Mouse (Mus musculus): Measurements from ENCODE around the gene Ovgp1. TPM values are rescaled to one million over a fixed set of nuclear protein-coding genes. Genes with fewer than 3 reads are reported as not detected.

Gene Ovgp1
- 10.3 and 13.3 TPM in 2 replicates for polyA plus RNA-seq (2012; rRNA removed)

DNA sequence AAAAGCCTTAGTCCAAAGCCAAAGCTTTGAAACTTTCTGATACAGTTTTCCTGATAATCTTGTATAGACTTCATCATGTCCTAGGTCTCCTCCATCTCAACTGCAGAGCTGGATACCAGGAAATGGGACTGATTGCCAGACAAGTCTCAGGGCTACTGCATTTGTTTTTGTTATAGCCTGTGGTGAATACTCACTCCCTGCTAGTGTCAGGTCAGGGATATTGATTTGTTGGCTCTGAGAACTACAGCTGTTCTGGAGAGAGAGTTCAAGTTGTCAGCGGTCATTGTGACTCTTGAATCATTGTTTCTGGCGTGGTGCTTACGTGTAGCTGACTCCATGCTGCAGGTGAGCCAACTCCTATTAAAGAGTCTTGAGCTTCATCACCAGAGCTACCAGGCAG, at the start of gene Ovgp1:
TSS of gene Ovgp1 (plus strand) at position 301 of the 400 bp plus-strand sequence.
- no peaks in the 10 kb centered on the region for H3K36me3 ChIP-seq (ENCODE audit: control insufficient read depth, insufficient read depth, low read length)
- no peak within 1 kb of the TSS for H3K4me3 ChIP-seq (ENCODE audit: control insufficient read depth, low read depth, low read length)
- H3K27me3 ChIP-seq (ENCODE audit: control insufficient read depth, insufficient read depth, low read length), result no peaks in the 10 kb centered on the region
- H3K27ac ChIP-seq (ENCODE audit: control insufficient read depth, insufficient read depth, low read depth, low read length), result no peak within 1 kb of the TSS
- no peaks in the 10 kb centered on the region for H3K4me1 ChIP-seq (ENCODE audit: control insufficient read depth, insufficient read depth, low read length)
- TF ChIP-seq POLR2A (IDR thresholded peaks at IDR 0.05; ENCODE audit: control insufficient read depth, low read depth, low read length), result no peak
- no peak for TF ChIP-seq CTCF (IDR thresholded peaks at IDR 0.05; ENCODE audit: control insufficient read depth, insufficient read depth, insufficient replicate concordance, low read depth, low read length)

DNA sequence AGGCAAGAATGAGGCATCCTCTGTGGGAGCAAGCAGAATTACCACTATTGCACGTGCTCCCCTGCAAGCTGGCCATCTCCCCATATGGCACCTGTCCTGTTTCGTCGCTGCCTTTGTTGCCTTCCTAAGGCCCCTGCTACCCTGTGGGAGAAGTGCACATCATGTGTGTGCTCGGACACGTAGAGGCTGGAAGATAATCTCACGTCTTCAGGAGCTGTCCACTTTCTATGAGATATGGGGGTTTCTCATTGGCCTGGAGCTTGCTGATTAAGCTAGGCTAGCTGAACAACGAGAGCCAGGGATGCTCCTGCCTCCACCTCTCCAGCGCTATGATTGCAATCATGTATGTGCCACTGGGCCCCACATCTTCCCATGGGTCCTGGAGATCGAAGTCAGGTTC, 48.9 kb upstream of the Ovgp1 start:
- no peaks in the 10 kb centered on the region; the same call in 1 of the 2 replicates for H3K4me1 ChIP-seq (ENCODE audit: control insufficient read depth, insufficient read depth, low read length)
- TF ChIP-seq CTCF (IDR thresholded peaks at IDR 0.05; ENCODE audit: control insufficient read depth, insufficient read depth, insufficient replicate concordance, low read depth, low read length) (no peak), POLR2A (IDR thresholded peaks at IDR 0.05; ENCODE audit: control insufficient read depth, low read depth, low read length) (no peak)
- H3K27ac ChIP-seq (ENCODE audit: control insufficient read depth, insufficient read depth, low read depth, low read length), result no peak overlapping the region
- H3K27me3 ChIP-seq (ENCODE audit: control insufficient read depth, insufficient read depth, low read length), result no peaks in the 10 kb centered on the region
- H3K4me3 ChIP-seq (ENCODE audit: control insufficient read depth, low read depth, low read length), result no peak overlapping the region
- no peaks in the 10 kb centered on the region for H3K36me3 ChIP-seq (ENCODE audit: control insufficient read depth, insufficient read depth, low read length)

DNA sequence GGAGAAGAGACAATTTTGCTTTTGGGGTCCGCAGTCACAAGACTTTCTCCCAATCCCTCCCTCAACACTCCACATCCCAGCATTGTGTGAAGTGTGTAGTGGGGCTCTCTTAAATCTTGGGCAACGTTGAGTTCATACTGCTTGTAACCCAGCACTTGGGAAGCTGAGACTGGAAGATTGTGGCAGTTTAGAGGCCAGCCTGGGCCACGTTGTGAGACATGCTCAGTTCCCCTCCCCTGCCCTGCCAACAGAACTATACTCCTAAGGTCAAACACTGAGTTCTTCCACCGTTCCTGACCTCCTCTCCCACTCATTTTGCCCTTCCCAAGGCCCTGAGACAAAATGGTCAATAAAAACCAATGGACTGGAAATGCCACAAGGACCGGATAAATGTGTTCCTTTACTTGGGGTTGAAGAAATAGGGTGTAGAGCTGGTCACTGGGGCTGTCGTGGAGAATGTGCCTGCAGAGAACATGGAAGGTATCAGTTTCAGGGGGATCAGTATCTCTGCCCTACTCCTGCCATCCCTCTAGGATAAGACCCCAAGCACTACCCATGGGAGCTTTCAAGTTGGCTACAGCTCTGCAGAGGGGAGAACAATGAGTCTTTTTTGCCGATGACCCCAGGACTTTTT, 45.8 kb upstream of the Ovgp1 start:
- H3K4me1 ChIP-seq (ENCODE audit: control insufficient read depth, insufficient read depth, low read length), result no peaks in the 10 kb centered on the region

DNA sequence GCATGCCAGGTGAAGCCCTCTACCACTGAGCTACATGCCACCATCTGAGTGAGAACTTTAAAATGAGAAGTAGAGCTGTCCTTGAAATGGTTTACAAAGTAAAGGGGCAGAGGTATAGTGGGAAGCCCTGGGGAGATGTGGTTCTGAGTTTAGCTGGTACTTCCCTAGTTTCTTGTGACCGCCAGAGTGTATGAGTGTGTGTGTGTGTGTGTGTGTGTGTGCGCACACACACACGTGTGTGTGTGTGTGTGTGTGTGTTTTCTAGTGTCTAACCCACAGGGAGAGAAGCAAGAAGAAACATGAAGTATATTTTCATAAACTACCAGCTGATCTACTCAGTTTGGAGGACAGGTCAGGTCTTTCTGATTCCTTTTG, 45.3 kb upstream of the Ovgp1 start:
- Histone ChIP-seq H3K27me3 (ENCODE audit: control insufficient read depth, insufficient read depth, low read length) (no peaks in the 10 kb centered on the region), H3K4me1 (ENCODE audit: control insufficient read depth, insufficient read depth, low read length) (no peaks in the 10 kb centered on the region), H3K4me3 (ENCODE audit: control insufficient read depth, low read depth, low read length) (no peak overlapping the region), H3K27ac (ENCODE audit: control insufficient read depth, insufficient read depth, low read depth, low read length) (no peak overlapping the region), H3K36me3 (ENCODE audit: control insufficient read depth, insufficient read depth, low read length) (no peaks in the 10 kb centered on the region)
- TF ChIP-seq CTCF (IDR thresholded peaks at IDR 0.05; ENCODE audit: control insufficient read depth, insufficient read depth, insufficient replicate concordance, low read depth, low read length) (no peak), POLR2A (IDR thresholded peaks at IDR 0.05; ENCODE audit: control insufficient read depth, low read depth, low read length) (no peak)

More for the DNA sequence above, 45.8 kb upstream of the Ovgp1 start:
- TF ChIP-seq POLR2A (IDR thresholded peaks at IDR 0.05; ENCODE audit: control insufficient read depth, low read depth, low read length), result no peak
- TF ChIP-seq CTCF (IDR thresholded peaks at IDR 0.05; ENCODE audit: control insufficient read depth, insufficient read depth, insufficient replicate concordance, low read depth, low read length), result no peak
- no peaks in the 10 kb centered on the region for H3K36me3 ChIP-seq (ENCODE audit: control insufficient read depth, insufficient read depth, low read length)
- H3K27ac ChIP-seq (ENCODE audit: control insufficient read depth, insufficient read depth, low read depth, low read length), result no peak overlapping the region
- no peaks in the 10 kb centered on the region for H3K27me3 ChIP-seq (ENCODE audit: control insufficient read depth, insufficient read depth, low read length)
- H3K4me3 ChIP-seq (ENCODE audit: control insufficient read depth, low read depth, low read length), result no peak overlapping the region

DNA sequence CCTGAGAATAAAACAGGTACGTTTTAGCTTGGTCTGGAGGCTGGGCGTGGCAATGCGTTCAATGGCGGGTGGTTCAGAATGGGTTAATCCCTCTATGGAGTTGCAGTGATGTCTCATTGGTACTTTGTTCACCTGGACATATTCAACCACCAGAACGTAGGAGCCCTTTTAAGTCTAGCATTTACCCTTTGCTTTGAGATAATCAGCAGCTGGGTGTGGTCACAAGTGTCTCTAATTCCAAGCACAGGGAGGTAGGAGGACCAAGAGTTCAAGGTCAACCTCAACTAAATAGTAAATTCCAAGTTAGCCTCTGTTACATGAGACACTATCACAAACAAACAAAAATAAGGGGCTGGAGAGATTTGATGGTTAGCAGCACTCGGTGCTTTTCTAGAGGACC, 44.7 kb upstream of the Ovgp1 start:
- no peaks in the 10 kb centered on the region for H3K27me3 ChIP-seq (ENCODE audit: control insufficient read depth, insufficient read depth, low read length)
- TF ChIP-seq POLR2A (IDR thresholded peaks at IDR 0.05; ENCODE audit: control insufficient read depth, low read depth, low read length) (no peak), CTCF (IDR thresholded peaks at IDR 0.05; ENCODE audit: control insufficient read depth, insufficient read depth, insufficient replicate concordance, low read depth, low read length) (no peak)

DNA sequence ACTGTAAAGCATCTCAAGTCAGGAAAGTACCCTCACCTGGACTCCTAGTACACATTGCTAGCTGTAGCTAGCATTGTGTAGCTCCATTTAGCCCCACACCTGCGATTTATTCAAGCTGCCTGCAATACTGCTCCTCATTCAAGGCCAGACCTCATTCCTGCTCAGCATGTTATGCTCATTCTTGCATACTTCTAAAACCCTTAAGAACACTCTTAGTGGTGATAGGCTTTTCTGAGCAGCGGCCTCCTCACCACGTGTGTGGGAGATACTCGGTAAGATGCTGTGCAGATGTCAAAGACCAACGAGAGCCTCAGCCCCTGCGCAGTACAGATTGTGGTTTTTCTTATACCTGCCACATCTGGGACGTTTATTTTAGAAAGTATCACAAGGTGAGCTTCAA, 43.7 kb upstream of the Ovgp1 start:
- no peaks in the 10 kb centered on the region for H3K27me3 ChIP-seq (ENCODE audit: control insufficient read depth, insufficient read depth, low read length)
- no peak overlapping the region for H3K27ac ChIP-seq (ENCODE audit: control insufficient read depth, insufficient read depth, low read depth, low read length)
- H3K36me3 ChIP-seq (ENCODE audit: control insufficient read depth, insufficient read depth, low read length), result no peaks in the 10 kb centered on the region
- TF ChIP-seq CTCF (IDR thresholded peaks at IDR 0.05; ENCODE audit: control insufficient read depth, insufficient read depth, insufficient replicate concordance, low read depth, low read length) (no peak), POLR2A (IDR thresholded peaks at IDR 0.05; ENCODE audit: control insufficient read depth, low read depth, low read length) (no peak)
- H3K4me3 ChIP-seq (ENCODE audit: control insufficient read depth, low read depth, low read length), result no peak overlapping the region
- H3K4me1 ChIP-seq (ENCODE audit: control insufficient read depth, insufficient read depth, low read length), result no peaks in the 10 kb centered on the region

More for the DNA sequence above, 44.7 kb upstream of the Ovgp1 start:
- no peak overlapping the region for H3K4me3 ChIP-seq (ENCODE audit: control insufficient read depth, low read depth, low read length)
- no peak overlapping the region for H3K27ac ChIP-seq (ENCODE audit: control insufficient read depth, insufficient read depth, low read depth, low read length)
- no peaks in the 10 kb centered on the region for H3K4me1 ChIP-seq (ENCODE audit: control insufficient read depth, insufficient read depth, low read length)
- no peaks in the 10 kb centered on the region for H3K36me3 ChIP-seq (ENCODE audit: control insufficient read depth, insufficient read depth, low read length)

DNA sequence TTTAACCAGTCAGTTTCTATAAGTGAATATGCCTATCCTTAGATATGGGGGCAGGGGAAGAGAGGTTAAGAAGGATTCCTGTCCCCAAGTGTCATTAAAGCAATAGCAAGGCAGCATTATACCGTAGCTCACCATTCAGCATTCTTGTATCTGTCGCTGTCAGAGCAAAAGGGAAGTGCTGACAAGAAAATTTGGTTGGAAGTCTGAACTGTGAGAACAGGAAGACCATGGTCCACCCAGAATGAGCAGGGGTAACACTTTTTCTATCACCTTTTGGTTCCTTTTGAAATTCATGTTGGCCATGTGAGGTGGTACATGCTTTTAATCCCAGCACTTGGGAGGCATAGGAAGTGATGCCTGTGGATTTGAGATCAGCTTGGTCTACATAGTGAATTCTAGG, 42.4 kb upstream of the Ovgp1 start:
- no peak overlapping the region for H3K4me3 ChIP-seq (ENCODE audit: control insufficient read depth, low read depth, low read length)
- no peaks in the 10 kb centered on the region for H3K27me3 ChIP-seq (ENCODE audit: control insufficient read depth, insufficient read depth, low read length)
- no peak overlapping the region for H3K27ac ChIP-seq (ENCODE audit: control insufficient read depth, insufficient read depth, low read depth, low read length)
- H3K36me3 ChIP-seq (ENCODE audit: control insufficient read depth, insufficient read depth, low read length), result no peaks in the 10 kb centered on the region
- no peaks in the 10 kb centered on the region for H3K4me1 ChIP-seq (ENCODE audit: control insufficient read depth, insufficient read depth, low read length)
- TF ChIP-seq CTCF (IDR thresholded peaks at IDR 0.05; ENCODE audit: control insufficient read depth, insufficient read depth, insufficient replicate concordance, low read depth, low read length), result no peak
- no peak for TF ChIP-seq POLR2A (IDR thresholded peaks at IDR 0.05; ENCODE audit: control insufficient read depth, low read depth, low read length)

All from testis, adult 2 months (tissue).